In the genomic region with DNA sequence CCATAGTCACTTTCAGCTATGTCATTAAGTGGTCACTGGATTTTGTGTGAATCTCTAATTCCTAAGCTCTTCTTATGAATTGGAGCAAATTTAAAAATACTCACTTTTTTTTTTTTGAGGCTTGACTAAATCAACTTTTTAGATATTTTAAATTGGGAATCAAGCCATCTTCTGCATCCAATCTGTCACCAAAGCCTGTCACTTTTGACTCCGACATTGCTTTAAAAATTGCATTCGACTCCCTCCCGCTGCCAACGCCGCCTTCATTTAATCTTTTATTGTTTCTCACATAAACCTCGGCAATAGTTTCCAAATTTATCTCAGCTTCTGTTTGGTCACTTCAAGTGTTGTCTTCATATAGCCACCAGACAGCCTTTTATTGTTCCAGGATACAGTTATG, we compare ENCODE assay signal across 11 mouse cellular contexts.
"Had no signal": no experiment of that assay in that cellular context is flagged by ENCODE, and none has a peak within 500 bp of the region (broad histone marks: within the 10 kb centered on the region; RNA-seq: fewer than 3 reads in every experiment).

No protein-coding gene starts in this region.

- DNase-seq: kidney, adult 18-20 months; kidney, adult 9 months; kidney, postnatal 14 days; kidney, postnatal 4 days; left cerebral cortex, postnatal 4 days; liver, postnatal 0 days; lung, embryonic 14.5 days; right cerebral cortex, adult 18-20 months; right cerebral cortex, postnatal 14 days; right cerebral cortex, postnatal 4 days; thymus, postnatal 25 days had no signal
